Mouse (Mus musculus) right cerebral cortex, postnatal 25 days (tissue): Measurements from ENCODE around the gene Acbd4.

ENCODE experiments used
- DNase-seq: peaks from one replicate; pipeline ENCODE4 v3.0.0; 2022

Gene Acbd4

DNA sequence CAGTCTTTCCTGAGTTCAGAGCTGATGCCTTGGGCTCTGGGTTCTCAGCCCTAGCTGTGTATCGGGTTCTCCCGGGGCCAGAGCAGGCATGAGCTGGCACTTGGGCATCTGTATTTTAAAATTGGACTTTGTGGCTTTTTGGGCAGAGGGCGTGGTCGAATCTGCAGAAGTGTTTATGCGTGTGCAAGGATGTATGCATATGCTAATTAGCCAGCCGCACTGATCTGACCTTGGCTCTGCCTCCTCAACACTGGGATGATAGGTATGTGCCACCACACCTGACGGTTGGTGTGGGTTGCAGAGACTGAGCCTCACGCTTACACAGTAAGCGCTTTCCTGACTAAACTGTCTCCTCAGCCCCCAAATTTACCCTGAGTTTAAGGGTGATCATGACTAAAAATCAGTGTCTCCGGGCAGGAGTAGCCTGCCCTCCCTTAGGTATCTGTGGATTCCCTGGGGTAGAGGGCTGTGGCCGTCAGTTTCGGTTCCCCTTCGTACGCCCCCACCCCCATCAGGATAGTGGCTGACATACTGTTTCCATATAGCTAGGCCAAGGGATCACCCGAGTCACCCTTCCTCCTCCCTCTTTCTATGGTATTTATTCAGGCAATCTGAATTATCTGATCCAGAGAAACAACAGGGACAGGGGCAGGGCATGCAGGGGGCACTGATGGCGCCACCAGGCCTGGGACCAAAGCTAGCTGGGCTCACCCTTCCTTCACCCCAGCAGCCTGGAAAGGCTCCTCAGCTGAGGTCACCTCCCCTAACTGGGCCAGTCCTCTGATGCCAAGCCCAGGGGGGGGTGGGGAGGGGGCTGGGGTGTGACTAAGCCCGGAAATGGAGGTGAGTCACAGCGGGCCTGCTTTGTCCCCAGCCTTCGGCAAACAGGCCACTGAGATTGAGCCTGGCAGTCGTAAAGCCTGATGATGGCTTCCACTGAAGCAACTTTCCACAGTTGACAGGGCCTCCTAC is 7.3 kb upstream of the Acbd4 start:
- DNase-seq = no peak

DNA sequence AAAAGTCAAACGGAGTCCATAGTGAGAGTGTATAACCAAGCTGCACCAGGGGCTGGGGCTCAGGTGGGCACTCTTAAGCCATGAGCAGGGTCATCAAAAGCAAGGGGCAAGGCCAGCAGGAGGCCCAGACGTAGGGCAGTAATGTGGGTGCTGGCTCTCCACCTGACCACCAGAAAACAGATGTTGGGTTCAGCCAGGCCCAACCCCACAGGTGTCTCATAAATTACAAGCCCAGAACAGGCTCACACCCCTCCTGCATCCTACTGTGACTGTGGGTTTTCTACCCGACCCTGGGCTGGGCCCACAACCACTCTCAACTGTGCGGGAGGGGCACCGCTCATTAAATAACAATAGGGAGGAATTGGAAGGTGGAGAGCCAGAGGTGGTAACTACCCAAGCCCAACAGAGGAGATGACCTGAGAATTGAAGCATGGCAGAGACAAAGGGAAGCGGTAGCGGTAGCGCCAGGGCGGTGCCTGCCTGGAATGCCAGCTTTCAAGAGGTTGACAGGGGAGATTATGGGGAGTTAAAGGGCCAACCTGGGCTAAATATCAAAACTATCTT is 6.3 kb upstream of the Acbd4 start:
- DNase-seq = no peak

DNA sequence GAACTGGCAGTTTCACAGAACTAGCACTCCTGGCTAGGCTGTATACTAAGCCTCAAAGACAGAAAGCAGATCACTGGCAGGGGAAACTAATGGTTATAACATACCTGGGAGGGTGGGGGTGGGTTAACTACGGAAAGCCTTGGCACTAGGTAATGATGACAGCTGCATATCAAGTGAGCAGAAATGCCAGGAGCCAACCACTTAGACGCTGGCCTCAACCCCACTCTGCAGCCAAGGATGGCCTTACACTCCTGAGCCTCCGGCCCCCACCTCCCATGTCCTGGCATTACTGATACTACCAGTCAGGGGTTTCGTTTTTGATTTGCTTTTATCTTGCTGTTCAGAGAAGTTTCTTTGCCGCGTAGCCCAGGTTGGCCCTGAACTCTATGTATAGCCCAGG is 5.7 kb upstream of the Acbd4 start:
- no peak for DNase-seq

DNA sequence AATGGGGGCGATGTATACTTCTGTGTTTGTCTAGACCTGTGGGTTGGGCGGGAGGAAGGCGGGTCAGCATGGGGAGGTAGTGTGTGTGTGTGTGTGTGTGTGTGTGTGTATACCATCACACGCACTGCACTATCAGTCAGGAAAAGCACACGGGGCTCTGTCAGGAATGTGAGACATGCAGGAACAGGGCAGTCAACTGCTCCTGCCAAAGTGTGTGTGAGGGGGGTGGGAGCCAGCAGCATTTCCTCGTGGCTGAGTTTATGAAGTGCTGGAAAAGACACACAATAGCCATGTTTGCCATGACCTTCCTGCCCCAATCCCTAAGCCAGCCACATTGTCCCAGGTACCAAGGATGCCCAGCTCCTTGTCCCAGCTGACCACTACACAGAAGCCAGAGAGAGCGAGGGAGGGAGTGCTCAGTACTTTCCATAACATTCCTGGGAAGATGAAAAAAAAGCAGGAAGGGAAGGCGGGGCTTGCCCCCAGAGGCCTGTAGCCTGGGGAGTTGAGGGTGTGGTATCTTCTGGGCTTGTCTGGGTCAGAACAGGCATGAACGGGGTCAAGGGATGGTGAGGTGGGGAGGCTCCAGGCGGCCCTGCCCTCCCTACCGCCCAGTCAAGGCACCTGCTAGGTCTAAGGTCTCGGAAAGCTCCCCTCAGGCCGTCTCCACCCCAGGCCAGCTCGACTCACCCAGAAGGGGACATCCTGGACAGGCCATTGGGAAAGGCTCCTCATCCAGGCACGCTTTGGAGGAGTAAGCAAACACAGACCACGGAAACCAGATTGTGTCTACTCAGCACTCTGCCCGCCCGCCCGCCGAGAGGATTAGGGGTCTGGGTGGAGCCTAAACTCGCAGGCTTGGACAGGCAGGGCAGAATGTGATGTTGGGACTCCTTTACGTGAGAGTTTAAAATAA is 4.2 kb upstream of the Acbd4 start:
- no peak for DNase-seq

DNA sequence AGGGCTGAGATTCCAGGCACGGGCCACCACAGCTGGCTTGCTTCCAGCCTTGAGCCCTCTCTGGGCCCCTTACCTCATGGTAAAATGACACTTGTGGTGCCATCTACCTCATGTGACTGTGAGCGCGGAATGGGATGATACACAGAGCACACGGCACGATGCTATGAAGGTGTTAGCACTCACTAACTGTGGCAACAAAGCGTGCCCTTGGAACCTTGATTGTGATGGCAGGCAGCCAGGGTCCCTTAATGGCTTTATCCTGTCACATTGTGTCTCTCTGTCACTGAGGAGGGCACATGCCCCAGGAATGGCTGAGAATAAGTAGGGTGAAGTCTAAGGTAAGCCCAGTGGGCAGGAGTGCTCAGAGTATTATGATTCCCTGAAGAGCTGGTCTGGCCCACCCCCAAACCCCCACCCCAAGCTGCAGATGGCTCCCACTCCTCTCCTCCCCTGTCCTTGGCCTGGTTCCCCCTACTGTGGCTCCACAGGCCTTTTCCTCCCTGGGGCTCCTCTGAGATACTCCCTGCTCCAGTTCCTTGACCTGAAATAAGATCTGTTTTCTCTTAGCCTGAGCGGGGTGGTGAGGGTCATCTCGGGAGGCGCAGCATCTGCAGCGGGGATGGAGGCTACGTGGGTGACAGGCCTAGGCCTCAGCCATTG is 2.8 kb upstream of the Acbd4 start:
- DNase-seq = no peak

DNA sequence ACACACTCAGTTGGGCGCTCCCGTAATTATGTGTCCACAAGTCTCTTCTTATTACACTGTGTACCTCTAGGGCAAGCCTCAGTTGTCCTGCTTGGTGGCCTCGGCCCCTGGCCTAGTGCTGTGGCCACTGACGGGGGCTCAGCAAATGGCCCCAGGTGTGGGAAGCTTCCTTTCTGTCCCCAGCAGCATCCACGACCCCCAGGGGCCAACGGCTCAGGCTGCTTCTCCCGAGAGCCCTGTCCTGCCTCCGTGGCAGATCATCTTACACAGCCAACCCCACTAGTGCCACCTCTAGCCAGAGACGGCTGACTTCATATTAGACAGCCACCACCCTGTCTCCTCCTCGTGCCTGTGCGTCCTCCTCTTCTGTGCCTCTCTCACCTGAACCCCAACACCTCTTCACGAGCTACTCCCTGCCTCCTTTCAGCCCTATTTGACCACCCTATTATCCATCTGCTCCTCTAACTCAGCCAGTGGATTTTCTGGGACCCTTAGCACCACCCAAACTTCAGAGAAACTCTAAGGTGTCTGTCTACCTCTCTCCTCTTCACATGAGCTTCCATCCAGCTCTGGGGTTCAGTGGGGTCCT is 2.0 kb upstream of the Acbd4 start:
- DNase-seq = no peak

DNA sequence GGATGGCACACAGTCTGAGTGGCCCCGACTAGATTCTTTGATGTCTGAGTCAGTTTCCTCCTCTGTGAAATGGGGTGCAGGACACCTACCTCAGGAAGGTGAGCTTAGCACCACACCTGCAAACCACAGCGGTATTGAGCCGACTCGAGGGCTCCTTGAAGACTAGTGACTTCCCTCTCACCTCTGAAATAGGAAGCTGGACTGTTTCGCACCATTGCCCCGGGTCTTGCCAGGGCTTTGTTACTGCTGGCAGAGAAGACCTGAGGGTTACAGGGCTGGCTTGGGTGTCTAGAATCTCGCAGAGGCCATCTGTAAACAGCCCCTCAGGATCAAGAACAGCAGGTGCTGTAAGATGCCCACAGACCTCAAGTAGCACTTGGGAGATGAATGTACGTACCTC is 1.1 kb upstream of the Acbd4 start:
- DNase-seq = no peak

DNA sequence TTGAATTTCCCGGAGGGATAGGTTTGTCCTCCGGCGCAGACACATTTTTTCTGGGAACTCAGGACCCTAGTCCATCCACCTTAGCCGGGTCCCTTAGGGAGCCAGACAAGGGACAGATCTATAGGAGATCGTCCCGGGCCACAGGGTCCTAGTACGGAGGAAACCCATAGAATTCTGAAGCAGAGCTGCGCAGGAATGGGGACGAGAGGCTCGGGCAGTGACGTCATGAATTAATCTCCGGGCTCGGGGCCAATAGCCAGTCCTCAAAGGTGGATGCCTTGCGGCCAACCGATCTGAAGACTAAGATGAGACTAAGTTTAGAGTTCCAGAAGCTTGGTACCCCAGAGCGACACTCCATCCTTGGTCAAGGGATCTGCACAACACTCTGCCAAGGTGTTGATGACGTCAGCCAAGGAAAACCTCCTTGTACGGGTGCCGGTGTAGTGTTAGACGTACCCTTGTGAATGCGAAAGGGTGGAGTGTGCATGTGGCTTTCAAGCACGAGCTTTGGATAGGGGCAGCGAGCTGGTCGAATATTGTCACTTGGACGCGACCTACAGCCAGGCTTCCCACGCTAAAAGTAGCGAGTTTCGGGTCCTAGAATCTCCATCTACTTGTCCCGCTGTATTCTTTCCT is 502 bp downstream of the Acbd4 start:
- DNase-seq = peak; percentile 67

DNA sequence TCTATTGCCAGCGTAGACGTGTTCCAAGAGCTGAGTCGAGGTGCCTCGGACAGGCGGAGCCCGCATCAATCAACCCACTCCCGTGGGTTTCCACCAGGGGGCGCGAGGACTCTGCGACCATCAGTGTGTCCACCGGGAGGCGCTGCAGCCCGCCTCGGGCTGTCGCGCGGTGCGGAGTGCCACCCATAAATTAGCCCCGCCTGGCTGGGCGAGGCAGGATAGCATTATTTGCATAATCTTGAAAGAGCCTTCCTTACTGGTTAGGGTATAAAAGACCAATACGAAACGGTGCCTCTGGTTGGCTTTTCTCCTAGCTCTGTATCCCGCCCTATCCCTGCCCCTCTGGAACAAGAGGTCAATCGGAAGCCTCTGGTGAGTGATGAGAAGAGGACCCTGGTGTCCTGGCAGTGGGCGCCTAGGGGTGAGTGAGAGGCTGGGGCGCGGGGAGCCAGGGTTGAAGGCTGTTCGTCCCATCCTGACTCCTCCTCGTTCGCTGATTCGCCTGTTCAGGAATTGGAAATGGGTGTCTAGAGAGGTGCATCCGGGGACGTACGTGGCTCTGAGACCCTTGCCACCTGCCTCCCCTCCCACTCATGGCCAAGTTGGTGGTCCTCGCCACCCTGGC is 1.4 kb downstream of the Acbd4 start:
- DNase-seq = peak; percentile 97

DNA sequence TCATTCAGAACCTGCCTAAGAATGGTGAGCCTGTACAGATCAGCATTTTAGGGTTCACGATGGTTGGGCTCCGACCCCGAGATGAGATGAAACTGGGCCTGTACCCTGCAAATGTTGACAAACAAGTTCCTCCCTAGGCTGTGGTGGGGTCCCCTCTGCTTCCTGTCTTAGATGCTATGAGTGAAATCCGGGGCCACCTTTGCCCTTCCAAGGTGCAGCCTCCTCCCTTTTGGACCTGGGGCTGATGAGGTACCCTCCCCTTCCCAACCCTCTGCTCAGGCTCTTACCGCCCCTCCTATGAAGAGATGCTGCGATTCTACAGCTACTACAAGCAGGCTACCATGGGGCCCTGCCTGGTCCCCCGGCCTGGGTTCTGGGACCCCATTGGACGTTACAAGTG is 2.1 kb downstream of the Acbd4 start:
- no peak for DNase-seq

DNA sequence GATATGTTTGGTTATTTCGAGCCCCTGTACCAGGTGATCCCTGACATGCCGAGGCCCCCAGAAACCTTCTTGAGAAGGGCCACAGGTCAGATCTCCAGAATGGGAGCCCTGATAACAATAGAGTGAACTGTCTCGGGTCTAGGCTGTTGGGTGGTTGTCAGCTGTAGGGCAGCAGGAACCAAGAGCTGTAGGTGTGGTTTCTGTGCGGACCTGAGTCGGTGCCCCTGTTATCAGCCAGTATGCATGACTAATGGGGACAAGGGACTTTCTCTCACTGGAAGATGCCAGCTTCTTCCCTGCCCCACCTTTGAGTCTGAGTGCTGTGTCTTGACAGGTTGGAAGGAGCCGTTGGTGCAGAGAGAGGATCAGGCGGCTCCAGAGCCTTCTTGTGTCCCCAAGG is 3.0 kb downstream of the Acbd4 start:
- DNase-seq = no peak

DNA sequence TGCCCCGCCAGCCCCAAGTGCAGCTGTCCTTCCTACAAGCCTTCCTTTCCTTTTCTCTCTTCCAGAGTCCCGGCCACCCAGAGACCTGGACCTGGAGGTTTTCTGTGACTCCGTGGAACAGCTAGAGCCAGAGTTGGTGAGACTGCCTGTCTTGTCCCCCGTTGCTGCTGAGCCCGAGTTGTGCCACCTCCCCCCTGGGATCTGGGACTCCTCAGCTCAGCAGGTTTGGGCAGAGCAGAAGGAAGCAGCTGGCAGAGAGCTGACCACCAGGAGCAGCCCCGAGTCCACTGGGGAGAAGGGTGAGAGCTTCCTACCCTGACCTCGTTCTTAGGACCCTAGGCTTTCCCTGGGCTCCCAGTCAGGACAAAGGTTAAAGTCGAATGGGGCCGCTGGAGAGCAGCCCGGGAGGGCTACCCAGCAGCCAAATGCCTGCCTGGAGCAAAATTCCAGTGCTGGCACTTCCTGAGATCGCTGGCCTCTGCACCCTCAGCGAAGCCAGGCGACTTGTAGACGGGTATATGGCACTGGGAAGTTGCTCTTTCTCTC is 3.8 kb downstream of the Acbd4 start:
- no peak for DNase-seq

DNA sequence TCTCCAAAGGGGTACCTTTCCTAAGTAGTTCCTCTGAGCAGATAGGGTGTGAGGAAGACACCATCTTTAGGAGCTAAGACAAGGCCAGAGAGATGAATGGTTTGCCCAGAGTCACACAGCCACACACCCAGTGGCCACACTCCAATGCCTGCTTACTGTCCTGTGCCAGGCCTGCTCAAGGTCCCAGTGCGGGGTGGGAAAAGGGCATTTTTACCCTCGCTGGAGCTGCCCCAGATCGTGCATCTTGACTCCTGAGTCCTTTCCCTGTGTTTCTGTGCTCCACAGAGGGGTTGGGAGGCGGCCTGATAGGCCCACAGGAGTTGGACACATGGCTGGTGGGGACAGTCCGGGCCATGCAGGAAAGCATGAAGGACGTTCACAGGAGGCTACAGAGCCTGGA is 4.3 kb downstream of the Acbd4 start:
- no peak for DNase-seq

DNA sequence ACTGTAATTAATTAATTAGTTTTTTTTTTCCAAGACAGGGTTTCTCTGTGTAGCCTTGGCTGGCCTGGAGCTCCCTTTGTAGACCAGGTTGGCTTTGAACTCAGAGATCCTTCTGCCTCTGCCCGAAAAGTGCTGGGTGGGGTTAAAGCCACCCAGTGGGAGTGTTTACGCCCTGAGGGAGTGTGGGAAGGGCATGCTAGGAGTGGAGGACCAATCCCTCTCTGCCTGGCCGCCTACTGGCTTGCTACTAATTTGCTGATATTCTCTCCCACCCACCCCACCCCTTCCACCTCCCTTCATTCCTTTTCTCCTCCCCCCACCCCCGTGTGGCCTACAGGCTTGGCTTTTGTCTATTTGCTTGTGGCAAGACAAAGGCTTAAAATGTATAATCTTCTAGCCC is 4.9 kb downstream of the Acbd4 start:
- no peak for DNase-seq

DNA sequence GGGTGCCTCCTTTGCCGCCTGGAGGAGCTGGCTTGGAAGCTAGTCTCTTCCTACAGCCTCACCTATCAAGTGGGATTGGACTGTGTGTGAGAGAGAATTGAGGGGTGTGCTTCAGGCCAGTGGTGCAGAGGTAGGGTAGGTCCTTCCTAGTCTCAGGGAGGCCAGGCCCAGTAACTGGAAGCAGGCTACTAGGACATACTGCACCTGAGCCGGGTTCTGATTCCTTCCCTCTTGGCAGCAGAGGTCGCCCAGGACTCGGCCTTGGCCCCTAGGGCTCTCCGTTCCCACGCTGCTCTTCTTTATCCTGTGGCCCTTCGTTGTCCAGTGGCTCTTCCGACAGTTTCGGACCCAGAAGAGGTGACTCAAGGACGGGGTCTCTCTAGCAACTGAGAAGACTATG is 9.8 kb downstream of the Acbd4 start:
- DNase-seq = no peak

DNA sequence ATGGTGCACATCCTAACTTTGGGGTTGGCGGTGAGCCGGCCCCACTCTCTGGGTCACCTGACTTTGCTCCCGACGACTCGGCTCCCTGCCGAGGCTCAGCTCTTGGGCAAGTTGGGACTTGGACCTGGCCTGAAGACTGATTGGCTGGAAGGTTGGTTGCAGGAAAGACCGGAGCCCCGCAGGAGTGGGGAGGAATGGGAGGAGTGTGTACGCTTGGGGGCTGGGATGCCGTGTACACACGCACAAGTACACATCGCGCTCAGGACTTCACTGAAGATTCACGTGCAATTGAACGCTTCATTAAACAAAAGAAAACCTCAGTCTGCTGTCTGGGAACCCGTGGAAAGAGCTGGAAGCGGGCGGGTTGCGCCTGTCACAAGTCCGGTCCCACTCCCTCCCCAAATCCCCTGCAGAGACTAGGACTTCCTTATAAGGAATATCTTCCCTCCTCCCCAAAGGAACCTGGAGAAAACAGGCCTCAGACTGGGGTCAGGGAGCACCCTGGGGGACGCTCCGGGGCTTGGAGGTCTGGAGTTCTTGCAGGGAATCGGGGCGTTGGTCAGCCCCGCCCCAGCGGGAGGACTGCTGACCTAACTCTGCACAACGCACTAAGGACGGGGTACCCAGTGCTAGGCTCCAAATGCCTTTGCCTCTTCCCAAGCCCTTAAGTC is 10.5 kb downstream of the Acbd4 start:
- DNase-seq = no peak

DNA sequence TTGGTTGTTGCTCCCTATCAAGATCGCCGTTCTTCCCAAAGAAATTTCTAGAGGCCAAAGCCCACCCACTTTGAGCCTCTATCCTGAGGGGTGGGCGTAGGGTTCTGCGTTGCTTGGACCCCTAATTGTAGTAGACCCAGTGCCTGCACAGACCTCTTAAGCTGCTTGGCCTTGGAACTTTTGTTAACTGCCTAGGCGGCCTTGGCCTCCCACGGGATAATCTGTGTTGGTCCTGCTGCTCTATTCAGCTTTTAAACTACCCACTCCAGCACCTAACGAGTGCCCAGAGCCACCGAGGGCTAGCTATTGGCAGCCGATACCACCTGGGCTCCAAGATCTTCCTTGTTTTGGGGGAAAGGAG is 11.1 kb downstream of the Acbd4 start:
- no peak for DNase-seq

DNA sequence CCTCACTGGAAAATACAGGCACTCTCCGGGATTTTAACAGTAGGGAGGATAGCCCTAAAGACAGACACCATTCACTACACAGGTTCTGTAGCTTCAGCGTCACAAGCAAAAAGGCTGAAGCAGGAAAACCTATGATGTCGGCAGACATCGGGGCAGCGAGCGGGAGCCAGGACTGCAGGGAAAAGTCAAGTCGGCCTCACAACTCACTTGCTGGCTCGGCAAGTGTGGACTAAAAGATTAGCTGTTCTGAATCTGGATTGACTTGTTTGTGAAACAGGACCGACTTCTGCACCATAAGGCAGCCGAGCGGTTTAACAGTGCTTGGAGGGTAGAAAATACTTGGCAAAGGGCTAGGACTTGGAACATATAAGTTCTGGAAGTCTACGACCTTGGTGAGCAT is 11.5 kb downstream of the Acbd4 start:
- no peak for DNase-seq

DNA sequence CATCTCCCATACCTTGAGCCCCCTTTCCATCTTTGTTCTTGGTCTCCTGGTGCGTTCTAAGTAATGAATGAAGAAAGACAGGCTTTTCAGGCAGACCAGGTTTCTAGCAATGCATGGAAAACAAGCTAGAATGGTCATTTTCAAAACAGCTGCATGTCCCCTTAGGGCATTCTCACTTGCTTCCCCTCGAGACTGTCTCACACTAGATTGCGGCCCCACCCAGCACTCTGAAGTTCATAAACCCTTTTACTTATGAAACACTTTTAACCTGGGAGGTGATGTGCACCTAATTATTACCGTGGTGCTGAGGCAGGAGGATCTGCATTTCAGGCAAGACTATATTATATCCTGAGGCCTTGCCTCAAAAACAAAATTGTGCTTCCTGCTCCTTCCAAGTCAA is 12.3 kb downstream of the Acbd4 start:
- DNase-seq = no peak

DNA sequence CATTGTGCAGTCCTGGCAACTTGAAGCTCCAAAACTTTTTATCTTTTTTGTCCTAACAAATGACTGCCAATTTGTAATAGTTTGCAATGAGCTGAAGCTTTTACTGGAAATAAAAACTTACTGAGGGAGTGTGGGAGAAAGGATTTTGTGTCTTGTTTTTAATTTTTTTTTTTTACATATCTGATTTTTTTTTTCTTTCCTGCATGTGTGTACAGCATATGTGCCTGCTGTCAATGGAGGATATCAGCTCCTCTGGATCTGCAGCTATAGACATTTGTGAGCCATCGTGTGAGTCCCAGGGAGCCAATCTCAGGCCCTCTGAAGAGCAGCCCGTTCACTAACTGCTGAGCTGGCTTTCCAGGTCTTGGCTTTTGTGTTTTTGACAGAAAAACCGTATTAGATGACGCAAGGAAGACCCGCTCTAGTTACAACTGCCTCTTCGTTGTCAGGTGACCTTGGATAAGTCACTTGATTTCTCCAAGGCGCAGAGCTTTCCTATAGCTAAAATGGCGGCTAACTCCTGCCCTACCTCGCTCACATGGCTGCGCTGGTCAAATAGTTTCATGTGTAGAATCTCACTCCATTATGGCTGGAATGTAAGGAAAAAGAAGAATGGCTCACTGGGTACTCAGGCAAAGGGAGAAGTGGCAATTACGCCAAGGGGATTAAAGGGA is 12.9 kb downstream of the Acbd4 start:
- no peak for DNase-seq
